Comparison of ENCODE assay signal across 10 mouse cellular contexts in genomic region chr17:27001889-27002288, GRCm38 (mm10). TPM values are rescaled to one million over a fixed set of nuclear protein-coding genes. Genes with fewer than 3 reads are reported as not detected.
DNase-seq lines count a peak whose midpoint lies in the region; ATAC-seq and TF ChIP-seq lines count a peak whose summit lies in the region.
"Had no signal": no experiment of that assay in that cellular context is flagged by ENCODE, and none has a peak within 500 bp of the region (broad histone marks: within the 10 kb centered on the region; RNA-seq: fewer than 3 reads in every experiment).

No protein-coding gene starts in this region.

- peaks cover 7% of the 10 kb centered on the region; the same call in 1 of the 2 replicates for H3K4me1 ChIP-seq in hindbrain, embryonic 10.5 days (replicated peaks)
- no peaks in the 10 kb centered on the region for H3K4me1 ChIP-seq in hindbrain, embryonic 16.5 days (ENCODE audit: control insufficient read depth, insufficient read depth, low read depth, low read length)
- H3K4me1 ChIP-seq in lung, postnatal 0 days (ENCODE audit: insufficient read depth, low read depth, low read length) = no peaks in the 10 kb centered on the region
- H3K4me1 ChIP-seq: midbrain, embryonic 12.5 days had no signal

- TF ChIP-seq EP300 in lung, postnatal 0 days (IDR thresholded peaks at IDR 0.05) = no peak

- WGBS in hindbrain, embryonic 10.5 days = 42% methylated on average over 6 of the region's 6 CpGs
- whole genome bisulfite sequencing in hindbrain, embryonic 16.5 days = 36% methylated on average over 6 of the region's 6 CpGs
- WGBS in lung, postnatal 0 days = 47% methylated on average over 6 of the region's 6 CpGs

- H3K9ac ChIP-seq in hindbrain, embryonic 16.5 days (ENCODE audit: low read depth, low read length) = no peak overlapping the region
- no peak overlapping the region for H3K9ac ChIP-seq in lung, postnatal 0 days (replicated peaks; ENCODE audit: low read depth)
- H3K9ac ChIP-seq: midbrain, embryonic 12.5 days had no signal

- H3K4me2 ChIP-seq in hindbrain, embryonic 16.5 days (ENCODE audit: low read length) = no peak overlapping the region
- no peak overlapping the region for H3K4me2 ChIP-seq in lung, postnatal 0 days (replicated peaks; ENCODE audit: low read depth, low read length)
- H3K4me2 ChIP-seq: midbrain, embryonic 12.5 days had no signal

- no peaks in the 10 kb centered on the region for H3K36me3 ChIP-seq in hindbrain, embryonic 10.5 days
- no peaks in the 10 kb centered on the region for H3K36me3 ChIP-seq in hindbrain, embryonic 16.5 days (ENCODE audit: control insufficient read depth, insufficient read depth, low read length)
- H3K36me3 ChIP-seq in lung, postnatal 0 days (ENCODE audit: insufficient read depth, low read length) = no peaks in the 10 kb centered on the region
- H3K36me3 ChIP-seq: midbrain, embryonic 12.5 days had no signal

- peak; percentile 74 for TF ChIP-seq CTCF in lung, postnatal 0 days (IDR thresholded peaks at IDR 0.05)

- H3K9me3 ChIP-seq in hindbrain, embryonic 10.5 days = no peaks in the 10 kb centered on the region
- H3K9me3 ChIP-seq in hindbrain, embryonic 16.5 days (ENCODE audit: control insufficient read depth, low read length) = no peaks in the 10 kb centered on the region
- H3K9me3 ChIP-seq in lung, postnatal 0 days (ENCODE audit: low read length) = no peaks in the 10 kb centered on the region
- H3K9me3 ChIP-seq: midbrain, embryonic 12.5 days had no signal

- H3K4me3 ChIP-seq in hindbrain, embryonic 10.5 days = no peak overlapping the region
- no peak overlapping the region for H3K4me3 ChIP-seq in hindbrain, embryonic 16.5 days (ENCODE audit: low read length)
- no peak overlapping the region for H3K4me3 ChIP-seq in lung, postnatal 0 days (ENCODE audit: low read depth, low read length)
- H3K4me3 ChIP-seq: midbrain, embryonic 12.5 days had no signal

- ATAC-seq in hindbrain, embryonic 16.5 days = no peak
- ATAC-seq in lung, postnatal 0 days = no peak

- no peak overlapping the region for H3K27ac ChIP-seq in hindbrain, embryonic 10.5 days
- no peak overlapping the region for H3K27ac ChIP-seq in hindbrain, embryonic 16.5 days (ENCODE audit: low read depth, low read length)
- no peak overlapping the region for H3K27ac ChIP-seq in lung, postnatal 0 days (ENCODE audit: low read length)
- H3K27ac ChIP-seq: midbrain, embryonic 12.5 days had no signal

- peak; percentile 30 for DNase-seq in hindbrain, embryonic 10.5 days (ENCODE audit: low spot score)
- DNase-seq in 416B (ENCODE audit: low read depth) = peak; percentile 64
- peak; percentile 32 for DNase-seq in NIH3T3 (ENCODE audit: low read depth)
- peak; percentile 24 for DNase-seq in lung, postnatal 0 days (ENCODE audit: low spot score)
- DNase-seq in right cerebral cortex, postnatal 25 days = no peak
- no peak for DNase-seq in cerebellum, postnatal 10 days
- no peak for DNase-seq in ovary, adult 18-20 months (ENCODE audit: low spot score)
- DNase-seq: adrenal gland, postnatal 36 days had no signal

- peaks cover 12% of the 10 kb centered on the region; the same call in 1 of the 2 replicates for H3K27me3 ChIP-seq in hindbrain, embryonic 10.5 days (ENCODE audit: insufficient read depth, poor library complexity, severe bottlenecking)
- no peaks in the 10 kb centered on the region for H3K27me3 ChIP-seq in hindbrain, embryonic 16.5 days (replicated peaks; ENCODE audit: control insufficient read depth, insufficient read depth, low read length)
- no peaks in the 10 kb centered on the region for H3K27me3 ChIP-seq in lung, postnatal 0 days (replicated peaks; ENCODE audit: insufficient read depth, low read length)
- H3K27me3 ChIP-seq: midbrain, embryonic 12.5 days had no signal

RNA-seq across cellular contexts. Expression of gene Bak1, which starts 26.9 kb away (rescaled TPM):
- 2.9 and 6.6 TPM in 2 replicates for polyA plus RNA-seq in hindbrain, embryonic 10.5 days (2016; fragmentation: Nextera tagmentation; extraction: Ambion mirVana)
- 4.0 and 4.1 TPM in 2 replicates for polyA plus RNA-seq in hindbrain, embryonic 16.5 days (2015; fragmentation: Nextera tagmentation; extraction: Ambion mirVana)
- 3.8 and 4.0 TPM in 2 replicates for polyA plus RNA-seq in lung, postnatal 0 days (2015; fragmentation: Nextera tagmentation; extraction: Ambion mirVana)

RNA-seq across cellular contexts. Expression of gene Zbtb9, which starts 28.9 kb away (rescaled TPM):
- polyA plus RNA-seq in hindbrain, embryonic 10.5 days (2016; fragmentation: Nextera tagmentation; extraction: Ambion mirVana) = 16.5 and 19.9 TPM in 2 replicates
- 13.0 and 15.6 TPM in 2 replicates for polyA plus RNA-seq in hindbrain, embryonic 16.5 days (2015; fragmentation: Nextera tagmentation; extraction: Ambion mirVana)
- 9.3 and 9.9 TPM in 2 replicates for polyA plus RNA-seq in lung, postnatal 0 days (2015; fragmentation: Nextera tagmentation; extraction: Ambion mirVana)

RNA-seq across cellular contexts. Expression of gene Itpr3, which starts 55.2 kb away (rescaled TPM):
- 1.8 and 2.0 TPM in 2 replicates for polyA plus RNA-seq in hindbrain, embryonic 10.5 days (2016; fragmentation: Nextera tagmentation; extraction: Ambion mirVana)
- polyA plus RNA-seq in hindbrain, embryonic 16.5 days (2015; fragmentation: Nextera tagmentation; extraction: Ambion mirVana) = 0.84 and 0.94 TPM in 2 replicates
- polyA plus RNA-seq in lung, postnatal 0 days (2015; fragmentation: Nextera tagmentation; extraction: Ambion mirVana) = 3.6 and 3.9 TPM in 2 replicates

Comparison
In these comparisons a context has a peak if more than half of its experiments do, and no peak if none do; other contexts are left out.
1. DNase-seq: peak in hindbrain, embryonic 10.5 days (single experiment), 416B (single experiment), NIH3T3 (single experiment) and lung, postnatal 0 days (single experiment); none in right cerebral cortex, postnatal 25 days (single experiment), cerebellum, postnatal 10 days (0 of 2) and ovary, adult 18-20 months (single experiment).